Mouse (Mus musculus) E14TG2a.4 (cell line): ENCODE measurements at regions not wholly inside any gene's neighbourhood (a gene's known extent, or its start where the extent isn't known, plus 50 kb on each side); places are given as distances from the start of the nearest gene placed in this dataset.

ENCODE experiments used
- CTCF ChIP-seq: conservative IDR thresholded peaks from 2 replicates; pipeline ENCODE4 v1.5.1; 2014; ENCODE audit warnings: low read length
- NANOG ChIP-seq: IDR thresholded peaks from 2 replicates; pipeline ENCODE4 v1.6.1; 2014; ENCODE audit warnings: borderline replicate concordance, low read length, mixed read lengths
- POU5F1 ChIP-seq: IDR thresholded peaks from 2 replicates; pipeline ENCODE4 v1.6.1; 2014; ENCODE audit warnings: low read length, borderline replicate concordance

- TF ChIP-seq CTCF (no peak), POU5F1 (no peak), NANOG (no peak)
These were observed 166.3 kb upstream of the 1700012A03Rik start for GRCm38 (mm10) chr6:31883726-31884125.
